Mouse (Mus musculus) heart, postnatal 0 days (tissue): Measurements from ENCODE around the gene Aig1.

Experiments used
- CTCF ChIP-seq: IDR thresholded peaks from 2 replicates; pipeline ENCODE4 v1.5.1; 2016; ENCODE audit warnings: antibody characterized with exemption, control low read depth, low read depth
- EP300 ChIP-seq: IDR thresholded peaks from 2 replicates; pipeline ENCODE4 v1.6.1; 2016; ENCODE audit warnings: antibody characterized with exemption, low read depth

- TF ChIP-seq EP300, result no peak
- TF ChIP-seq CTCF, result no peak
These were observed 141.1 kb downstream of the Aig1 start for GRCm38 (mm10) chr10:13727676-13728075.
